Mouse (Mus musculus) testis, adult 2 months (tissue): ENCODE data around the gene Stip1. TPM values are rescaled to one million over a fixed set of nuclear protein-coding genes. Genes with fewer than 3 reads are reported as not detected.

Experiments
- H3K27ac ChIP-seq: fragments of 200-500 bp; 2 replicates; pipeline ENCODE4 v1.5.1; 2012; ENCODE audit warnings: low read depth, low read length; ENCODE audit not compliant: control insufficient read depth, insufficient read depth
- H3K27me3 ChIP-seq: fragments of 200-500 bp; 2 replicates; pipeline ENCODE4 v1.6.1; 2012; ENCODE audit warnings: mild to moderate bottlenecking, low read length, moderate library complexity; ENCODE audit not compliant: control insufficient read depth, insufficient read depth
- H3K36me3 ChIP-seq: fragments of 200-500 bp; 2 replicates; pipeline ENCODE4 v1.6.1; 2012; ENCODE audit warnings: mild to moderate bottlenecking, low read length; ENCODE audit not compliant: control insufficient read depth, insufficient read depth
- H3K4me1 ChIP-seq: fragments of 200-500 bp; 2 replicates; pipeline ENCODE4 v1.6.1; 2012; ENCODE audit warnings: low read length; ENCODE audit not compliant: control insufficient read depth, insufficient read depth
- H3K4me3 ChIP-seq: fragments of 200-500 bp; 2 replicates; pipeline ENCODE4 v1.5.1; 2012; ENCODE audit warnings: low read depth, mild to moderate bottlenecking, low read length, moderate library complexity, mixed read lengths; ENCODE audit not compliant: control insufficient read depth
- CTCF ChIP-seq: fragments of 200-500 bp; IDR thresholded peaks from 2 replicates; pipeline ENCODE4 v1.5.1; 2012; ENCODE audit warnings: low read depth, mild to moderate bottlenecking, inconsistent platforms, low read length, moderate library complexity; ENCODE audit not compliant: control insufficient read depth, insufficient read depth, insufficient replicate concordance
- POLR2A ChIP-seq: fragments of 200-500 bp; IDR thresholded peaks from 2 replicates; pipeline ENCODE4 v1.6.1; 2012; ENCODE audit warnings: low read depth, mild to moderate bottlenecking, inconsistent platforms, low read length, moderate library complexity; ENCODE audit not compliant: control insufficient read depth
- polyA plus RNA-seq: library from polyadenylated mRNA; depleted of rRNA; stranded (reverse); fragments of >200 nt; gene quantifications from 2 replicates; pipeline ENCODE4 v1.2.3, GENCODE M21; 2012

Stip1 gene
- polyA plus RNA-seq, 1 experiment, result 53.1 TPM

GRCm38 (mm10) chr19:7019191-7019590 is 20.6 kb downstream of the Stip1 start, which contains the start of gene Fermt3:
Fermt3 (minus strand) TSS chr19:7019469.
- Histone ChIP-seq H3K36me3 (peaks cover 5% of the 10 kb centered on the region; the same call in 1 of the 2 replicates), H3K27ac (peak within 1 kb of the TSS; percentile 63)
- TF ChIP-seq POLR2A, result no peak
- no peak for TF ChIP-seq CTCF

GRCm38 (mm10) chr19:7018546-7018945 is 21.2 kb downstream of the Stip1 start:
- Histone ChIP-seq H3K36me3 (peaks cover 5% of the 10 kb centered on the region; the same call in 1 of the 2 replicates), H3K4me3 (no peak overlapping the region), H3K4me1 (no peaks in the 10 kb centered on the region), H3K27ac (no peak overlapping the region), H3K27me3 (no peaks in the 10 kb centered on the region)
- TF ChIP-seq POLR2A (no peak), CTCF (no peak)

More at GRCm38 (mm10) chr19:7019191-7019590, 20.6 kb downstream of the Stip1 start, which contains the start of gene Fermt3:
- no peaks in the 10 kb centered on the region for H3K27me3 ChIP-seq
- no peaks in the 10 kb centered on the region for H3K4me1 ChIP-seq
- no peak within 1 kb of the TSS for H3K4me3 ChIP-seq

GRCm38 (mm10) chr19:7017541-7018457 is 22.0 kb downstream of the Stip1 start:
- Histone ChIP-seq H3K36me3 (peaks cover 2% of the 10 kb centered on the region; the same call in 1 of the 2 replicates), H3K27me3 (no peaks in the 10 kb centered on the region), H3K4me1 (no peaks in the 10 kb centered on the region), H3K27ac (no peak overlapping the region), H3K4me3 (no peak overlapping the region)
- TF ChIP-seq CTCF (no peak), POLR2A (no peak)

- TF ChIP-seq POLR2A, result no peak
- TF ChIP-seq CTCF, result no peak
- Histone ChIP-seq H3K36me3 (no peaks in the 10 kb centered on the region), H3K4me3 (no peak overlapping the region), H3K4me1 (no peaks in the 10 kb centered on the region), H3K27ac (no peak overlapping the region), H3K27me3 (no peaks in the 10 kb centered on the region)
These were observed 25.2 kb downstream of the Stip1 start for GRCm38 (mm10) chr19:7014481-7015135.

- Histone ChIP-seq H3K4me3 (no peak overlapping the region), H3K4me1 (no peaks in the 10 kb centered on the region), H3K36me3 (no peaks in the 10 kb centered on the region), H3K27me3 (no peaks in the 10 kb centered on the region), H3K27ac (no peak overlapping the region)
- TF ChIP-seq CTCF (no peak), POLR2A (no peak)
These were observed 25.8 kb downstream of the Stip1 start for GRCm38 (mm10) chr19:7013984-7014383.

GRCm38 (mm10) chr19:7012426-7012825 is 27.3 kb downstream of the Stip1 start:
- no peaks in the 10 kb centered on the region for H3K4me1 ChIP-seq
- no peaks in the 10 kb centered on the region for H3K27me3 ChIP-seq
- H3K36me3 ChIP-seq, result no peaks in the 10 kb centered on the region
- H3K4me3 ChIP-seq, result no peak overlapping the region
- TF ChIP-seq POLR2A, result no peak
- TF ChIP-seq CTCF, result no peak
- H3K27ac ChIP-seq, result no peak overlapping the region
